Mouse (Mus musculus) liver, postnatal 0 days (tissue): ENCODE measurements at regions not wholly inside any gene's neighbourhood (a gene's known extent, or its start where the extent isn't known, plus 50 kb on each side); places are given as distances from the start of the nearest gene placed in this dataset.

ENCODE experiments used
- ATAC-seq: fragments of 200-750 bp; cut with Nextera tagmentation; 2 replicates; pipeline ENCODE4 v1.8.0; 2017; ENCODE audit warnings: mild to moderate bottlenecking, moderate library complexity
- DNase-seq: peaks from one replicate; pipeline ENCODE4 v3.0.0-alpha.2; 2016
- H3K27ac ChIP-seq: fragments of 300-500 bp; sonication (generic); 2 replicates; pipeline ENCODE4 v1.5.1; 2014; ENCODE audit warnings: antibody characterized with exemption, moderate library complexity, mild to moderate bottlenecking, low read depth
- H3K27me3 ChIP-seq: fragments of 300-500 bp; sonication (generic); 2 replicates; pipeline ENCODE4 v1.6.1; 2014; ENCODE audit warnings: low read length, control low read depth, mixed read lengths; ENCODE audit not compliant: insufficient read depth
- H3K36me3 ChIP-seq: fragments of 300-500 bp; sonication (generic); replicated peaks from 2 replicates; pipeline ENCODE4 v1.6.1; 2014; ENCODE audit warnings: mild to moderate bottlenecking, control low read depth, low read length, moderate library complexity, mixed read lengths; ENCODE audit not compliant: insufficient read depth
- H3K4me1 ChIP-seq: fragments of 300-500 bp; sonication (generic); 2 replicates; pipeline ENCODE4 v1.6.1; 2014; ENCODE audit warnings: antibody characterized with exemption, mild to moderate bottlenecking, control low read depth; ENCODE audit not compliant: insufficient read depth
- H3K4me2 ChIP-seq: fragments of 300-500 bp; sonication (generic); 2 replicates; pipeline ENCODE4 v1.6.1; 2014; ENCODE audit warnings: low read depth, mild to moderate bottlenecking, low read length, moderate library complexity, mixed read lengths
- H3K4me3 ChIP-seq: fragments of 300-500 bp; sonication (generic); 2 replicates; pipeline ENCODE4 v1.5.1; 2014; ENCODE audit warnings: low read depth, low read length
- H3K9ac ChIP-seq: fragments of 300-500 bp; sonication (generic); replicated peaks from 2 replicates; pipeline ENCODE4 v1.6.1; 2014; ENCODE audit warnings: mild to moderate bottlenecking, moderate library complexity
- H3K9me3 ChIP-seq: fragments of 300-500 bp; sonication (generic); 2 replicates; pipeline ENCODE4 v1.6.1; 2016; ENCODE audit warnings: mild to moderate bottlenecking, control low read depth, low read length, mixed read lengths
- CTCF ChIP-seq: sonication (generic); IDR thresholded peaks from 2 replicates; pipeline ENCODE4 v1.5.1; 2016; ENCODE audit warnings: antibody characterized with exemption, low read depth
- EP300 ChIP-seq: IDR thresholded peaks from 2 replicates; pipeline ENCODE4 v1.6.1; 2016; ENCODE audit warnings: antibody characterized with exemption, low read depth, mild to moderate bottlenecking
- WGBS: fragments of 180-500 bp; shearing (Covaris S2); extraction: QIAGEN DNeasy Blood & Tissue Kit; methylation state at CpG from one replicate; pipeline ENCODE4 v1.1.7; 2014; ENCODE audit not compliant: insufficient replicate concordance; 5-methylcytosine and 5-hydroxymethylcytosine counted together

- Histone ChIP-seq H3K4me3 (no peak overlapping the region), H3K27ac (no peak overlapping the region), H3K9ac (no peak overlapping the region), H3K36me3 (no peaks in the 10 kb centered on the region), H3K27me3 (no peaks in the 10 kb centered on the region), H3K4me2 (no peak overlapping the region), H3K9me3 (no peaks in the 10 kb centered on the region), H3K4me1 (no peaks in the 10 kb centered on the region)
- 67% methylated on average over 1 of the region's 1 CpGs for WGBS
- ATAC-seq: no peak
- no peak for TF ChIP-seq EP300
- TF ChIP-seq CTCF: no peak
- DNase-seq: no peak
Observed at GRCm38 (mm10) chr12:77834891-77835290, 359.2 kb upstream of the Gm6657 start.

DNA sequence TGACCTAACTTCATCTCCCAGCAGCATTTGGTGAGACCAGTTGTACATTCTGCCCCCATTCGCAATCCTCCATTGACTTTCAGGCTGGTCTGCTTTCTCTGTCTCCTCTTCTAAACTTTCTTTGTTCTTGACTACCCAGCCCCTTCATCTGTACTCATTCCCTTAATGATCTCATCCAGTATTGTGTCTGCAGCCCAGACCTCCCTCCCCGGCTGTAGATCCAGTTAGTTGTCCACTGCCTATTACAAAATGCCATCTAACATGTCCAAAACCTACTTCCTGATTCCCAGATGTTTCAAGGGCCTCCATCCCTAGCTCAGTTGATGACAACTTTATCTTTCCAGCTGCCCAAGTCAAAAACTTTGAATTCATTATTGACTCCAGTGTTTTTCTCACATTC is 357.8 kb upstream of the Gm6657 start:
- no peak for DNase-seq
- TF ChIP-seq EP300 (no peak), CTCF (no peak)
- H3K27ac ChIP-seq: no peak overlapping the region
- H3K27me3 ChIP-seq: no peaks in the 10 kb centered on the region
- no peaks in the 10 kb centered on the region for H3K9me3 ChIP-seq
- H3K4me1 ChIP-seq: no peaks in the 10 kb centered on the region
- H3K4me3 ChIP-seq: no peak overlapping the region
- H3K9ac ChIP-seq: no peak overlapping the region
- no peak for ATAC-seq
- WGBS: 53% methylated on average over 2 of the region's 2 CpGs
- H3K36me3 ChIP-seq: no peaks in the 10 kb centered on the region
- H3K4me2 ChIP-seq: no peak overlapping the region

DNA sequence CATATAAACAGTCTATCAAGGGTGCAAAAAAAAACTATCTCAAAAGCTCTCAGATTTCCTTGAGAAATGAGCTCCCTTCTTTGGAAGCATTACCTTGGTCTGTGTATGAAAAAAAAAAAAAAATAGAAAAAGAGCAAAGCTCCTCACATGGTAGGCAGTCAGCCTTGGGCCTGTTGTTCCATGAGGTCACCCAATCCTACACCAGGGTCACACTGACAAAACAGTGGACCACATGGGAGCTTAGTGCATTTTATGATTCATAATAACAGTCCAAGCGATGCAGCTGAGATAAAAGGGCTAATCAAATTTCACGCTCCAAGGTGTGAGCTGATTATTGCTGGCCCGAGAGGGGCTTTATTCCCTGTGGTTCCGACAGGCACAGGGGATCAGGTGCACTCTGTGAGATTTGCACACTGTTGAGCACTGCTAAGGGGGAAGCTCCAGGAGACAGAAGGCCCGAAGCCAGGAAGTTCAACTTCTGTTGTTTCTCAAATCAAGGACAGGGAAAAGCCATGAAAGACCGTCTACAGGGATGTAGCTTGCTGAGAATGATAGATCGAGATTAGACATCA is 352.1 kb upstream of the Gm6657 start:
- no peak for ATAC-seq
- no peak overlapping the region for H3K9ac ChIP-seq
- 77% methylated on average over 7 of the region's 7 CpGs for WGBS
- no peak overlapping the region for H3K27ac ChIP-seq
- no peaks in the 10 kb centered on the region for H3K4me1 ChIP-seq
- no peak overlapping the region for H3K4me2 ChIP-seq
- H3K36me3 ChIP-seq: no peaks in the 10 kb centered on the region
- H3K27me3 ChIP-seq: no peaks in the 10 kb centered on the region
- DNase-seq: no peak
- H3K9me3 ChIP-seq: no peaks in the 10 kb centered on the region
- TF ChIP-seq EP300 (no peak), CTCF (no peak)
- H3K4me3 ChIP-seq: no peak overlapping the region

DNA sequence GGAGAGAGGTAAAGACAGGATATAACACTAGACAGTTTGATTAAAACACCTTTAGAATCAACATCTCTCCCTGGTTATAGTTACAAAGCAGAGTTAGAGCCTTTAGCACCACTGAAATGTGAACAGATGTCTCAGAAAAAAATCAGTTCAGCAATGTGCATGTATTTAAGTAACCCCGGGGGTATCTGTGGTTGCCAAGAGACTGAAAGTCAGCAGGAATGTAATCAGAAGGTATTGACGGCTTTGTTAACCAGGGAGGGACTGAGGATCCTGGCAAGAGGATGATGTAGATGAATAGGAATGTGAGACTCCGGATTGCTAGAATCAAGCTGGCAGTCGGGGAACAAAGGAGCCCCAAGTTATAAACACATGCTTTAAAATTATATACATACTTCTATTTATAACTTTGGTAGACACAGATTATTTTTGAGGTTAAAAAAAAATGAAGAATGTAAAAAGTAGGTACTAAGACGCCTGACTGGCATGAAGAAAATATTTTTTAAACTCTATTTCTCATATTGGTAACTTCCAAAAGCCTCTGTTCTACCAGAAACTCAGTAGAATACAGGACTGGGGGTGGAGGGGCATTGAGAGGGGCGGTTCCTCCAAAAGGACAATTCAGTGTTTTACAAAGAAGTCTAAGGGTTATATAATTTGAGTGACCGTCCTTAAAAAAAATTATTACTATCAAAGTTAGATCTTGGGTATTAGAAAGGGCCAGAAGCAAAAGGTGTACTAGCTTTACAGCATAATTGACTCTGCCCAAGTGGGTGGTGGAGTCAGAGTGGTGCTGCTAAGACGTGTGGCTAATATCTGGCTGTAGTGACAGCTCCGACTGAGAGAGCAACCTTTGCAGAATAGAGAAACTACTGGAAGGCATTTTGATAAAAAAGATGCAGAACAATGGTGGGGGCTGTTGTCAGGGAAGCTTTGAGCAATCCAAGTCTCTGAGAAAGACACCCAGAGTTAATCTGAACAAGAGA is 341.2 kb upstream of the Gm6657 start:
- DNase-seq (no peak), ATAC-seq (no peak)
- no peak overlapping the region for H3K4me2 ChIP-seq
- H3K4me1 ChIP-seq: no peaks in the 10 kb centered on the region
- H3K9ac ChIP-seq: no peak overlapping the region
- no peaks in the 10 kb centered on the region for H3K36me3 ChIP-seq
- TF ChIP-seq CTCF (no peak), EP300 (no peak)
- whole genome bisulfite sequencing: 44% methylated on average over 9 of the region's 9 CpGs
- no peaks in the 10 kb centered on the region for H3K27me3 ChIP-seq
- H3K4me3 ChIP-seq: no peak overlapping the region
- H3K27ac ChIP-seq: no peak overlapping the region
- no peaks in the 10 kb centered on the region for H3K9me3 ChIP-seq

DNA sequence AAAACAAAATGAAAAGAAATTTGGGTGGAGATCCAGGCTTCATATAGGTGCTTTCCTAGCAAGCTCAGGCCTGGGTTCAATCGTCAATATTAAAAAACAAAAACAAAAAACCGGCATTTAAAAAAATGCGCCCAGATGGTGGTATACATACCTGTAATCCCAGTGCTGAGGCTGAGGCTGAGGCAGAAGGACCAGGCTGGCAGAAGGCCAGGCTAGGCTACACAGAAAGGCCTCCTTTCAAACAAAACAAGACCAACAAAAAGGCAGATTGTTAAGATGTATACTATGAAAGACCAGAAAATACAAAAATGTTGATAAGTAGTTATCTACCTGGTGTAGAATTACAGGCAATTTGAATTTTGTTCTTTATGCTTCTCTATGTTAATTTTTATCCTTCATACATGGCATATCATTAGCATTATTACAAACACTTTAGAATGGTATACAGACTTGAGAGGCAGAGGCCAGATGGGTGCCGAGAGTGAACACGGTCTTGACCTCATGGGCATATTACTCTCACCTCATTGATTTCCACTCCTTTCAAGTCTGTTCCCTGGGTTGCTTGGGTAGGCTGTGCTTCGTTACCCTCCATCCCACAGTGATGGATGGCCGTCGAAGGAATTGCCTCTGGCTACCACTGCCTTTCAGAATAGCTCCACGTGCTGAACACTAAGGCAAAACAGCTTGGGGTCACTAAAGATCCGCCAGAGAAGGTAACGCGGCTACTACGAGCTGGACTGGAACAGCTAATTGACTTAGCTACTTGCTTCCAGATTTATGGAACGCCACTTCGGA is 339.6 kb upstream of the Gm6657 start:
- ATAC-seq (no peak), DNase-seq (no peak)
- Histone ChIP-seq H3K27ac (no peak overlapping the region), H3K4me3 (no peak overlapping the region), H3K9ac (no peak overlapping the region), H3K9me3 (no peaks in the 10 kb centered on the region), H3K36me3 (no peaks in the 10 kb centered on the region), H3K27me3 (no peaks in the 10 kb centered on the region), H3K4me1 (no peaks in the 10 kb centered on the region), H3K4me2 (no peak overlapping the region)
- 75% methylated on average over 15 of the region's 15 CpGs for WGBS
- TF ChIP-seq CTCF: no peak
- no peak for TF ChIP-seq EP300

- Histone ChIP-seq H3K27me3 (no peaks in the 10 kb centered on the region), H3K4me2 (no peak overlapping the region), H3K36me3 (no peaks in the 10 kb centered on the region), H3K9ac (no peak overlapping the region), H3K4me1 (no peaks in the 10 kb centered on the region), H3K27ac (no peak overlapping the region), H3K9me3 (no peaks in the 10 kb centered on the region), H3K4me3 (no peak overlapping the region)
- ATAC-seq (no peak), DNase-seq (no peak)
- TF ChIP-seq CTCF (no peak), EP300 (no peak)
- WGBS: 87% methylated on average over 12 of the region's 12 CpGs
Observed at GRCm38 (mm10) chr12:77855796-77856195, 338.2 kb upstream of the Gm6657 start.
